Mouse (Mus musculus): ENCODE measurements around the gene Mageh1. TPM values are rescaled to one million over a fixed set of nuclear protein-coding genes. Genes with fewer than 3 reads are reported as not detected.
A peak's percentile ranks its signal among the peaks of the same experiment; 100 is the strongest.
"Not testable (repeated sequence)": the region's sequence is repeated elsewhere in the genome, so short reads cannot be mapped to it uniquely, and the experiment has no call there.

The Mageh1 gene
- polyA plus RNA-seq (2015; fragmentation: Nextera tagmentation; extraction: Ambion mirVana): 121 and 126 TPM in 2 replicates

DNA sequence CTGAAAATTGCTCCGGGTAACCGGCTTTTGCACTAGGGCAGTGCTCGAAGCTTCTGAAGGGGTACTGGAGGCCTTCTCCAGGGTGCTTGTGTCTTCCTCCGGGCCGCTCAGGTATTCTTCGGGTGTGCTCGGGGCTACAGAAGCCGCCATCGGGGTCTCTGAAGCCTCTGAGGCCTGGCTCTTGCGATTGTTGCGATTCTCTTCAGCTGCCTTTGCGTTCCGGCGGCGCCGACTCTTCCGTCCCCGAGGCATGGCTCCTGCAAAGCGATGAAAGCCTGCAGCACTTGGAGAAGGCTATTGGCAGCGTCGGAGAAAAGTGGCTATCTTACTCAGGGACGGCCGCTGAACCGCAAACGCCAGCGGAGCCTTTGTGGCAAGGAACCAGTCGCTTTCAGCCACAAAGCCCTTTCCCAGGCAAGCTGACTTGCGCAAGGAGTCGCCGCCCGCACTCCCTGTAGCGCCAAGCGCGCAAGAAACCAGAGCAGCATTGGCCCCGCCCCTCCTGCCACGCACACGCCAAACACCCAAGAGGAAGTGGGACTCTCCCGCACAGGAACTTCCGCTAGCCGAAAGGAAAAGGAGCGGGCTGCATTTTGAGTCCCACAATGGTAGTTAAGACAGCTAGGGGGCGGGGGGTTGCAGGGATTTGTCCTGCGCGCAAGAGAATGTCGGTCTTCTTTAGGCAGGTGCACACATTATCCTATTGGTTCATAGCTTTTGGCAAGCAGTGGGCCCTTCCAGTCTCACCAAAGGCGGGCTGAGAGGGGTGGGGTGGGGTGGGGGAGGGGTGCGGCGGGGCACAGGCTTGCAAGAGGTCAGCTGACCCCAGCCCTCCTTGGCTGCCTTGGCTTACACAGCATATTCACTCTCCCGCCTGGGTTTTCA is at the start of gene Mageh1:
Gene Mageh1 (minus strand): TSS at position 489 of the 885 bp plus-strand sequence.
- Histone ChIP-seq H3K4me1 (replicated peaks) (peaks cover 10% of the 10 kb centered on the region), H3K9ac (peak within 1 kb of the TSS; percentile 79), H3K4me3 (peak within 1 kb of the TSS; percentile 56), H3K27ac (peak within 1 kb of the TSS; percentile 95), H3K27me3 (peaks cover 7% of the 10 kb centered on the region; the same call in 1 of the 2 replicates), H3K4me2 (peak within 1 kb of the TSS; percentile 63), H3K9me3 (no peaks in the 10 kb centered on the region), H3K36me3 (no peaks in the 10 kb centered on the region)
- ATAC-seq (ENCODE audit: low FRiP score): peak; percentile 93
- 20% methylated on average over 49 of the region's 49 CpGs for WGBS

GRCm38 (mm10) chrX:153037972-153038744 is 783 bp upstream of the Mageh1 start:
- not testable (repeated sequence) for H3K36me3 ChIP-seq; H3K4me1 ChIP-seq (replicated peaks); H3K27me3 ChIP-seq; H3K9me3 ChIP-seq
- Histone ChIP-seq H3K9ac (peak overlapping the region; percentile 79; the same call in 1 of the 2 replicates), H3K4me3 (peak overlapping the region; percentile 56; the same call in 1 of the 2 replicates), H3K27ac (peak overlapping the region; percentile 95), H3K4me2 (peak overlapping the region; percentile 63)
- 28% methylated on average over 8 of the region's 22 CpGs for WGBS
- peak; percentile 95 for ATAC-seq (ENCODE audit: low FRiP score)

- H3K27ac ChIP-seq; H3K9ac ChIP-seq; ATAC-seq (ENCODE audit: low FRiP score); H3K4me1 ChIP-seq (replicated peaks); H3K27me3 ChIP-seq; H3K36me3 ChIP-seq; H3K4me3 ChIP-seq; H3K4me2 ChIP-seq; H3K9me3 ChIP-seq: not testable (repeated sequence)
These were observed 5.8 kb downstream of the Mageh1 start for GRCm38 (mm10) chrX:153031547-153031946.

GRCm38 (mm10) chrX:153025709-153026108 is 11.7 kb downstream of the Mageh1 start:
- H3K4me2 ChIP-seq; H3K9me3 ChIP-seq; H3K27ac ChIP-seq; H3K9ac ChIP-seq; ATAC-seq (ENCODE audit: low FRiP score); H3K4me1 ChIP-seq (replicated peaks); H3K36me3 ChIP-seq; H3K4me3 ChIP-seq; H3K27me3 ChIP-seq: not testable (repeated sequence)
- WGBS: 80% methylated on average over 1 of the region's 3 CpGs

DNA sequence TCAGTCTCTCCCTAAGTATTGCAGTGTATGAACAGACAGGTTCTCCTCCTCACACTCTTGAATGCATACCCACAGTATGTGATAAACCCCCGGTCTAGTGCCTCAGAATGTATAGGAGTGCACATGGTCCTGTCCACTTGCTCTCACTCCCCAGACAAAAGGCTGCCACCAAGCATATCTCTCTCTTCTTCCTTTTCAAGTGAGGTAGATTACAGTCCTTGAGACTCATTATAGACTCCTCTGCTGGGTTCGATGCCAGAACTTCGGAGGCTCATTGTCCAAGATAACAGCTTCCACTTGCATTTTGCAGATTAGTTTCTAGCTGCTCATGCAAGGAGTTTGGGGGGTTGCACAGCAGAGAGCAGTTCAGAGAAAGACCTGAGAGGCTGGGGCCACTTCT is 12.1 kb downstream of the Mageh1 start:
- H3K4me2 ChIP-seq; H3K4me3 ChIP-seq; H3K36me3 ChIP-seq; H3K4me1 ChIP-seq (replicated peaks); H3K9me3 ChIP-seq; H3K9ac ChIP-seq; ATAC-seq (ENCODE audit: low FRiP score); H3K27me3 ChIP-seq; H3K27ac ChIP-seq: not testable (repeated sequence)
- no CpG with 5 or more reads among the region's 3 CpGs for WGBS

- Histone ChIP-seq H3K36me3 (no peaks in the 10 kb centered on the region), H3K27ac (peak overlapping the region; percentile 87), H3K4me1 (replicated peaks) (no peaks in the 10 kb centered on the region), H3K9ac (peak overlapping the region; percentile 74), H3K4me2 (peak overlapping the region; percentile 57), H3K9me3 (no peaks in the 10 kb centered on the region), H3K27me3 (0 out of 2 replicates have a peak, but pooled peaks cover 2% of the 10 kb centered on the region), H3K4me3 (peak overlapping the region; percentile 53)
- whole genome bisulfite sequencing: 34% methylated on average over 9 of the region's 9 CpGs
- peak; percentile 66 for ATAC-seq (ENCODE audit: low FRiP score)
These were observed 29.7 kb downstream of the Mageh1 start for GRCm38 (mm10) chrX:153007685-153008047.

- Histone ChIP-seq H3K36me3 (no peaks in the 10 kb centered on the region), H3K27me3 (0 out of 2 replicates have a peak, but pooled peaks cover 2% of the 10 kb centered on the region), H3K4me3 (peak overlapping the region; percentile 53), H3K4me1 (replicated peaks) (no peaks in the 10 kb centered on the region), H3K27ac (peak overlapping the region; percentile 87), H3K9me3 (no peaks in the 10 kb centered on the region), H3K9ac (peak overlapping the region; percentile 74), H3K4me2 (peak overlapping the region; percentile 57)
- peak; percentile 92 for ATAC-seq (ENCODE audit: low FRiP score)
- 11% methylated on average over 49 of the region's 58 CpGs for WGBS
These were observed 30.2 kb downstream of the Mageh1 start for GRCm38 (mm10) chrX:153007021-153007684.

DNA sequence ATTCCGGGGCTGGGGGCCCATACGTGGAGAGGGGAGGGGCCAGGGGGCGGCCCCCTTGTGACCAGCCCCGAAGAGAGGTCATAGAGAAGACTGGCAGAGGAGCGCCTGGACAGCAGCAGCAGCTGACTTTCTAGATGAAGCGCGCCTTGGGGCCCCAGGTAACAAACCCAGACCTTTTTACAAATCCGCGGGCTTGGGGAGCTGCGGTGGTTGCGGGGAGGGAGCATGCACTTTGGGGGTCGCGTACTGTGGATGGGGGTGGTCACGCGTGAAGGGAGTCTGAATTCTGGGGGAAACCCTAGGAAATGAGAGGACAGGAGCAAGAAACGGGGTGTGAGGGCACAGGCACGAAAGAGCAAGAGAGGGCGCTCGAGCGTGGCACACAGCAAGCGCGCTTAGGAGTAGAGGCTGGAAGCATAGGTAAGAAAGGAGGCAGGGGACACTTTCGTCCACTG is 31.0 kb downstream of the Mageh1 start, which contains the start of gene Usp51:
Gene Usp51 (plus strand): TSS at position 83 of the 455 bp plus-strand sequence.
- no peaks in the 10 kb centered on the region for H3K27me3 ChIP-seq
- H3K9me3 ChIP-seq: no peaks in the 10 kb centered on the region
- H3K4me2 ChIP-seq: peak within 1 kb of the TSS; percentile 57
- H3K27ac ChIP-seq: peak within 1 kb of the TSS; percentile 87
- H3K4me1 ChIP-seq (replicated peaks): no peaks in the 10 kb centered on the region
- 12% methylated on average over 23 of the region's 23 CpGs for WGBS
- H3K9ac ChIP-seq: peak within 1 kb of the TSS; percentile 74
- peak; percentile 81 for ATAC-seq (ENCODE audit: low FRiP score)
- peak within 1 kb of the TSS; percentile 53 for H3K4me3 ChIP-seq
- H3K36me3 ChIP-seq: no peaks in the 10 kb centered on the region

- H3K36me3 ChIP-seq; H3K4me1 ChIP-seq (replicated peaks); H3K9ac ChIP-seq; H3K9me3 ChIP-seq; H3K27ac ChIP-seq; H3K4me2 ChIP-seq; H3K4me3 ChIP-seq; ATAC-seq (ENCODE audit: low FRiP score); H3K27me3 ChIP-seq: not testable (repeated sequence)
- WGBS: no CpG with 5 or more reads among the region's 3 CpGs
These were observed 41.3 kb downstream of the Mageh1 start for GRCm38 (mm10) chrX:152996105-152996504.

DNA sequence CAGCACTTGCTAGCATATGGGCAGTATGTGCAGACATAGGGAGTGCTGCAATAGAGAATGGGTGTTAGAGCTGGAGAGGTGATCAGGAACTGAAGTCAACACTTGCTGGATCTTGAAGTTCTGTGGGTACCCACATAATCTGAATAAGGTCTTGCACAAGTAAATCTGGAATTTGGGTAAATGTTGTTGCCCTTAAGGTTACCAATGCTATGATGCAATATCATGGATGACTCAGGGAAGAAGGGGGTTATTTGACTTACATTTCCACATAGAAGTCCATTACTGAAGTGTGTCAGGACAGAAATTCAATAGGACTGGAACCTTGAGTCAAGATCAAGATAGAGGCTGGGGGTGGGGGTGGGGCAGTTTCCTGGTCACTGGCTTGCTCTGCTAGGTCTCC is 47.5 kb downstream of the Mageh1 start:
- ATAC-seq (ENCODE audit: low FRiP score); H3K4me1 ChIP-seq (replicated peaks); H3K27ac ChIP-seq; H3K27me3 ChIP-seq; H3K4me2 ChIP-seq; H3K4me3 ChIP-seq; H3K36me3 ChIP-seq; H3K9ac ChIP-seq; H3K9me3 ChIP-seq: not testable (repeated sequence)
